Mouse (Mus musculus): ENCODE data around the gene Zc4h2.

DNA sequence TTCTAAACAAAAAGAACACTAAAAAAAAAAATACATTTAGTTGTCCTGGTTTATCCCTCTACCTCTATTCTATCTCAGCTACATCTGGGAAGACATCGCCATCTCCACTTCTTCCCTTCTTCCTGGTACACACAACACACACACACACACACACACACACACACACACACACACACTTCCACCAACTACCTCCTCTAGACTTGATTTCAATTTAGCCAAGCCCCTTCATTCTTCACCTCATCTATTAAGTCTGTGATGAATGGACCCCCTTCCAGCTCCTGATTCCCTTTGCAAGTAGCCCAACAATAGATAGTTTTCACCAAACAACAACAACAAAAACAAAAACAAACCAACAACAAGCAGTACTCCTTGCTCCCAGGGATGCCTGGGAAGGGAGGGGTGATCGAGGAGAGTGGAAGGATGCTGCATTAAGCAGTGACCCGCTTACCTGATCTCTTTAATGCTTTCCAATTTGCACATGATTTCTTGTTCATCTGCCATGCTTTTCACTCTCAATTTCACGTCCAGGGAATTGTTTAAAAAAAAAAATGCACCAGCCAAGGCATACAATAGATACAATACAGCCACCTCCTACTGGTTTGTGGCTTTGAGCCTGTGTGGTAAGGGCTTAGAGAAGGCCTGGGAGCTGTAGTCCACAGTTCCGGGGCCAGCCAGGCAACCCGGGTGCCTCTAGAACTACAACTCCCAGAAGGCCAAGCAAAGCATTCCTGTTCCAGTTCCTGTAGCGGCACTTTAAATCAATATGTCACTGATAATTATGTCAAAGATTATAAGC is at the start of gene Zc4h2:
- no peak for TF ChIP-seq CTCF (IDR thresholded peaks at IDR 0.05; ENCODE audit: borderline replicate concordance, insufficient read depth, low read length)
- no peak for TF ChIP-seq POLR2A (IDR thresholded peaks at IDR 0.05; ENCODE audit: low read depth, low read length)
